Mouse (Mus musculus): ENCODE measurements around the gene Coro1b. TPM values are rescaled to one million over a fixed set of nuclear protein-coding genes. Genes with fewer than 3 reads are reported as not detected.

Gene Coro1b
- polyA plus RNA-seq, 1 experiment from 2014 or later, result 148 TPM

GRCm38 (mm10) chr19:4113806-4114230 is 34.6 kb upstream of the Coro1b start:
- no peak for TF ChIP-seq CTCF (IDR thresholded peaks at IDR 0.05; ENCODE audit: low read depth)
- 22% methylated on average over 5 of the region's 5 CpGs for WGBS
- Histone ChIP-seq H3K4me1 (ENCODE audit: insufficient read depth) (no peaks in the 10 kb centered on the region), H3K9me3 (ENCODE audit: low read depth, low read length) (no peaks in the 10 kb centered on the region), H3K27ac (ENCODE audit: low read depth) (no peak overlapping the region), H3K27me3 (ENCODE audit: insufficient read depth, low read length) (no peaks in the 10 kb centered on the region), H3K36me3 (ENCODE audit: insufficient read depth) (peaks cover 63% of the 10 kb centered on the region), H3K4me2 (peak overlapping the region; percentile 11; the same call in 1 of the 2 replicates), H3K9ac (no peak overlapping the region), H3K4me3 (ENCODE audit: low read depth, low read length) (no peak overlapping the region)
- DNase-seq (no peak), ATAC-seq (ENCODE audit: insufficient read depth) (peak; percentile 23)

DNA sequence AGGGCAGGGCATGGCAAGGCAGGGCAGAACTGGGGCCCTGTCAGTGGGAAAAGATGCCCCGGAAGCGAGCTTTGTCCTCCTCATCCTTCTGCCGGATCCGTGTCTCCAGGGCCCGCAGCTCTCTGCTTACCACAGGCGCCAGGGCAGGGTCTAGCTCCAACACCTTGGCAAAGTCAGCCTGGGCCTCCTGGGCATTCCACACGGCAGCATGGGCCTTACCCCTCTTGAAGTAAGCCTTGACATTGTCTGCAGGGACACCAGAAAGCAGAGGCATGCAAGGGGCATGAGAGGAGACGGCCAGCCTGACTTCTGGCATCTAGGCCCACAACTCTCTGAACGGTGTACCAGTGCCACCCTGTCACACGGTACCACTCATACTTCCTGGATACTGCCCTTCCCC is 33.9 kb upstream of the Coro1b start:
- ATAC-seq (ENCODE audit: insufficient read depth) (no peak), DNase-seq (no peak)
- Histone ChIP-seq H3K27me3 (ENCODE audit: insufficient read depth, low read length) (no peaks in the 10 kb centered on the region), H3K9me3 (ENCODE audit: low read depth, low read length) (no peaks in the 10 kb centered on the region), H3K4me2 (no peak overlapping the region), H3K4me1 (ENCODE audit: insufficient read depth) (no peaks in the 10 kb centered on the region), H3K36me3 (ENCODE audit: insufficient read depth) (peaks cover 66% of the 10 kb centered on the region), H3K9ac (no peak overlapping the region), H3K27ac (ENCODE audit: low read depth) (no peak overlapping the region), H3K4me3 (ENCODE audit: low read depth, low read length) (no peak overlapping the region)
- TF ChIP-seq CTCF (IDR thresholded peaks at IDR 0.05; ENCODE audit: low read depth), result no peak
- WGBS, result 77% methylated on average over 10 of the region's 10 CpGs

GRCm38 (mm10) chr19:4115144-4115543 is 33.3 kb upstream of the Coro1b start:
- peaks cover 66% of the 10 kb centered on the region for H3K36me3 ChIP-seq (ENCODE audit: insufficient read depth)
- H3K27me3 ChIP-seq (ENCODE audit: insufficient read depth, low read length), result no peaks in the 10 kb centered on the region
- WGBS, result 93% methylated on average over 10 of the region's 10 CpGs
- H3K9me3 ChIP-seq (ENCODE audit: low read depth, low read length), result no peaks in the 10 kb centered on the region
- no peak for DNase-seq
- ATAC-seq (ENCODE audit: insufficient read depth), result no peak
- no peak overlapping the region for H3K27ac ChIP-seq (ENCODE audit: low read depth)
- no peak overlapping the region for H3K4me2 ChIP-seq
- no peak overlapping the region for H3K4me3 ChIP-seq (ENCODE audit: low read depth, low read length)
- H3K4me1 ChIP-seq (ENCODE audit: insufficient read depth), result no peaks in the 10 kb centered on the region
- no peak for TF ChIP-seq CTCF (IDR thresholded peaks at IDR 0.05; ENCODE audit: low read depth)
- H3K9ac ChIP-seq, result no peak overlapping the region

DNA sequence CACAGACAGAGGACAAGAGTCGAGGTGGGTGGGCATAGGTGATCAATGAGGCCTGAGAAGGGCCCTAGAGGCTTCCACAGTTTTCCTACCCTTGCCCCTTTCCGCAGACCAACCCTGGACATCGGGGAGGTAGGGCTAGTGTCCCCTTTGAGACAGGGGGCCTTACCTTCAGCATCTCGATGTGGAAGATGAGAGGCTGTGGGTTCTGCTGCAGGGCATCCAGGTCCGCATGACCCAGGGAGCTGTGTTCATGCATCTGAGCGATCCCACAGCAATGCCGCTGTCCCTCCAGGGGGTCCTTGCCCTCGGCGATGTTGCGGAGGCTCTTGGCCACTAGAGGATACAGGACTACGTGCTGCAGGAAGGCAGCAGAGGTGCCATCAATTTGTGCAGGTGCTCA is 32.6 kb upstream of the Coro1b start:
- Histone ChIP-seq H3K27ac (ENCODE audit: low read depth) (no peak overlapping the region), H3K4me2 (no peak overlapping the region), H3K9ac (no peak overlapping the region), H3K4me3 (ENCODE audit: low read depth, low read length) (no peak overlapping the region), H3K27me3 (ENCODE audit: insufficient read depth, low read length) (no peaks in the 10 kb centered on the region), H3K9me3 (ENCODE audit: low read depth, low read length) (no peaks in the 10 kb centered on the region), H3K4me1 (ENCODE audit: insufficient read depth) (peaks cover 3% of the 10 kb centered on the region; the same call in 1 of the 2 replicates), H3K36me3 (ENCODE audit: insufficient read depth) (peaks cover 66% of the 10 kb centered on the region)
- DNase-seq (no peak), ATAC-seq (ENCODE audit: insufficient read depth) (no peak)
- no peak for TF ChIP-seq CTCF (IDR thresholded peaks at IDR 0.05; ENCODE audit: low read depth)
- 82% methylated on average over 11 of the region's 11 CpGs for WGBS

GRCm38 (mm10) chr19:4117006-4117405 is 31.4 kb upstream of the Coro1b start:
- H3K9ac ChIP-seq, result no peak overlapping the region
- H3K4me1 ChIP-seq (ENCODE audit: insufficient read depth), result peaks cover 3% of the 10 kb centered on the region; the same call in 1 of the 2 replicates
- 92% methylated on average over 7 of the region's 7 CpGs for WGBS
- peaks cover 62% of the 10 kb centered on the region for H3K36me3 ChIP-seq (ENCODE audit: insufficient read depth)
- H3K27me3 ChIP-seq (ENCODE audit: insufficient read depth, low read length), result no peaks in the 10 kb centered on the region
- DNase-seq (no peak), ATAC-seq (ENCODE audit: insufficient read depth) (no peak)
- H3K27ac ChIP-seq (ENCODE audit: low read depth), result no peak overlapping the region
- TF ChIP-seq CTCF (IDR thresholded peaks at IDR 0.05; ENCODE audit: low read depth), result no peak
- no peaks in the 10 kb centered on the region for H3K9me3 ChIP-seq (ENCODE audit: low read depth, low read length)
- no peak overlapping the region for H3K4me2 ChIP-seq
- H3K4me3 ChIP-seq (ENCODE audit: low read depth, low read length), result no peak overlapping the region

DNA sequence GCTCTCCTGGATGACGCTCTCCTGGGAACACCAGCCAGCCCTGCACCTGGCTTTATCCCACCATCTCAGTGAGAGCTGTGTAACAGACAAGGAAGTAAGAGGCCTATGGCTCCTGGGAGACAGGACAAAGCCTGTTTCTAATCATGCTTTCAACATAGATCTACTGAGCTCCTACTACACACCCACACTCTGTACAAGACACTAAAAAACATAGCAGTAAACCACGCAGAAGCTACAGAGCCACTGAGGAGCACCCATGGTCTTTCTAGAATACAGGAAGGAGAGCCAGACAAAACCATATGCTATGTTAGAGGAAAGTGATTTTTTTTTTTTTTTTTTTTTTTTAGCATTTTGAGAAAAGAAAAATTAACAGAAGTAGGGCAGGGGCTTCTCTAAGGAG is 30.1 kb upstream of the Coro1b start:
- H3K27me3 ChIP-seq (ENCODE audit: insufficient read depth, low read length), result no peaks in the 10 kb centered on the region
- ATAC-seq (ENCODE audit: insufficient read depth) (no peak), DNase-seq (no peak)
- no peaks in the 10 kb centered on the region for H3K9me3 ChIP-seq (ENCODE audit: low read depth, low read length)
- H3K36me3 ChIP-seq (ENCODE audit: insufficient read depth), result peaks cover 51% of the 10 kb centered on the region
- H3K9ac ChIP-seq, result no peak overlapping the region
- no peak for TF ChIP-seq CTCF (IDR thresholded peaks at IDR 0.05; ENCODE audit: low read depth)
- 99% methylated on average over 2 of the region's 2 CpGs for WGBS
- no peak overlapping the region for H3K27ac ChIP-seq (ENCODE audit: low read depth)
- peaks cover 3% of the 10 kb centered on the region; the same call in 1 of the 2 replicates for H3K4me1 ChIP-seq (ENCODE audit: insufficient read depth)
- no peak overlapping the region for H3K4me2 ChIP-seq
- no peak overlapping the region for H3K4me3 ChIP-seq (ENCODE audit: low read depth, low read length)

- TF ChIP-seq CTCF (IDR thresholded peaks at IDR 0.05; ENCODE audit: low read depth), result no peak
- ATAC-seq (ENCODE audit: insufficient read depth) (no peak), DNase-seq (no peak)
- H3K9me3 ChIP-seq (ENCODE audit: low read depth, low read length), result no peaks in the 10 kb centered on the region
- no peak overlapping the region for H3K27ac ChIP-seq (ENCODE audit: low read depth)
- H3K36me3 ChIP-seq (ENCODE audit: insufficient read depth), result peaks cover 35% of the 10 kb centered on the region
- no peak overlapping the region; the same call in 1 of the 2 replicates for H3K4me3 ChIP-seq (ENCODE audit: low read depth, low read length)
- H3K27me3 ChIP-seq (ENCODE audit: insufficient read depth, low read length), result no peaks in the 10 kb centered on the region
- WGBS, result 71% methylated on average over 6 of the region's 6 CpGs
- 0 out of 2 replicates have a peak overlapping the region, but pooled peaks have one; percentile 0 for H3K9ac ChIP-seq
- peaks cover 3% of the 10 kb centered on the region; the same call in 1 of the 2 replicates for H3K4me1 ChIP-seq (ENCODE audit: insufficient read depth)
- H3K4me2 ChIP-seq, result no peak overlapping the region; the same call in 1 of the 2 replicates
Measured at GRCm38 (mm10) chr19:4119716-4120487, 28.5 kb upstream of the Coro1b start.

All from lung, embryonic 14.5 days (tissue).